Mouse (Mus musculus) midbrain, embryonic 14.5 days (tissue): ENCODE measurements at regions not wholly inside any gene's neighbourhood (a gene's known extent, or its start where the extent isn't known, plus 50 kb on each side); places are given as distances from the start of the nearest gene placed in this dataset.

ENCODE experiments used
- ATAC-seq: fragments of 200-750 bp; cut with Nextera tagmentation; 2 replicates; pipeline ENCODE4 v1.8.0; 2017; ENCODE audit warnings: moderate number of reproducible peaks, moderate library complexity; ENCODE audit not compliant: low FRiP score, low TSS enrichment
- DNase-seq: peaks from one replicate; pipeline ENCODE4 v3.0.0-alpha.2; 2015
- H3K27ac ChIP-seq: fragments of 300-500 bp; sonication (generic); replicated peaks from 2 replicates; pipeline ENCODE4 v1.5.1; 2014; ENCODE audit warnings: mild to moderate bottlenecking, low read depth, low read length, moderate library complexity
- H3K27me3 ChIP-seq: fragments of 300-500 bp; sonication (generic); 2 replicates; pipeline ENCODE4 v1.6.1; 2014; ENCODE audit warnings: low read length, control low read depth, mixed read lengths; ENCODE audit not compliant: control insufficient read depth, insufficient read depth
- H3K36me3 ChIP-seq: fragments of 300-500 bp; sonication (generic); 2 replicates; pipeline ENCODE4 v1.6.1; 2014; ENCODE audit warnings: low read length, control low read depth; ENCODE audit not compliant: control insufficient read depth, insufficient read depth
- H3K4me1 ChIP-seq: fragments of 300-500 bp; sonication (generic); 2 replicates; pipeline ENCODE4 v1.6.1; 2014; ENCODE audit warnings: mild to moderate bottlenecking, antibody characterized with exemption, low read length, control low read depth; ENCODE audit not compliant: control insufficient read depth, insufficient read depth
- H3K4me2 ChIP-seq: fragments of 300-500 bp; sonication (generic); 2 replicates; pipeline ENCODE4 v1.6.1; 2014; ENCODE audit warnings: mild to moderate bottlenecking, low read length, moderate library complexity
- H3K4me3 ChIP-seq: fragments of 300-500 bp; sonication (generic); replicated peaks from 2 replicates; pipeline ENCODE4 v1.5.1; 2014; ENCODE audit warnings: low read depth, low read length
- H3K9ac ChIP-seq: fragments of 300-500 bp; sonication (generic); replicated peaks from 2 replicates; pipeline ENCODE4 v1.6.1; 2014; ENCODE audit warnings: mild to moderate bottlenecking, low read length, moderate library complexity
- H3K9me3 ChIP-seq: fragments of 300-500 bp; sonication (generic); 2 replicates; pipeline ENCODE4 v1.6.1; 2016; ENCODE audit warnings: low read length, control low read depth, mixed read lengths; ENCODE audit not compliant: control insufficient read depth
- WGBS: fragments of 180-500 bp; shearing (Covaris S2); extraction: QIAGEN DNeasy Blood & Tissue Kit; methylation state at CpG from one replicate; pipeline ENCODE4 v1.1.7; 2014; 5-methylcytosine and 5-hydroxymethylcytosine counted together

DNA sequence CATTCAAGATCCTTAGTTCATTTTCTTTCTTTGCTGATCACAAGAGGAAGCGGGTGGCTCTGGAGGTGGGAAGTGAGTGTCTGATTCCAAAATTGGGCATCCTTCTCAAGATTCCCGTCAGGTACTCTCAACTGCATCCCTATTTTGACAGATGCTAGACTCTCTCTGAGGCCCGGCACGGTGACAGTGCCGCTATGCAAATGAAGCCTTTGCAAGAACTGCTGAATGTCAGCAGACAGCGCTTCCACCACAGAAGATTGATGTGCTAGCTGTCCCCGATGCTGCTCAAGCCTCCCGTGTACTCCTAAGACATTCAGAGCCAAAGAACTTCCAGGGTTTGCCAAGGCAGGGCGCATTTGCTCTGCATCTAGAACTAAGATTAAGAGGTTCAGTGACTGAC lies 50.9 kb upstream of the Cpne4 start:
- no peak overlapping the region for H3K9ac ChIP-seq
- H3K9me3 ChIP-seq: no peaks in the 10 kb centered on the region
- H3K4me3 ChIP-seq: no peak overlapping the region
- 82% methylated on average over 9 of the region's 9 CpGs for WGBS
- H3K27me3 ChIP-seq: no peaks in the 10 kb centered on the region
- DNase-seq: no peak
- no peak overlapping the region for H3K4me2 ChIP-seq
- H3K27ac ChIP-seq: no peak overlapping the region
- H3K36me3 ChIP-seq: no peaks in the 10 kb centered on the region
- no peaks in the 10 kb centered on the region for H3K4me1 ChIP-seq
- ATAC-seq: no peak

DNA sequence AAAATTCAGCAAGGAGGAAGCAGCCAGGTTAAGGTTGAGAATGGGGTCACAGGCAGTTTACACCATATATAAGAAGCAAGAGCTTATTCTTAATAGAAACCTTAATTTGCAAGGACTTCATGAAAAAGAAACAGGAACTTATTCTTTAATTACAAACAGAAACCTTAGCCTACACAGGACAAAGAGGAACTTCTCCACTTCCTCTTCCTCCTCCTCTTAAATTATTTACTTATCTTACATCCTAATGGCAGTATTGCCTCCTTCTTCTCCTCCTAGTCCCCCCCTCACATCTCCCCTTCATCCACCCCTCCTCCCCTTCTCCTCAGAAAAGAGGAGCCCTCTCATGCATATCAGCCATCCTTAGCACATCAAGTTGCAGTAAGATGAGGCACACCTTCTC lies 56.4 kb upstream of the Cpne4 start:
- Histone ChIP-seq H3K36me3 (no peaks in the 10 kb centered on the region), H3K4me1 (no peaks in the 10 kb centered on the region), H3K4me3 (no peak overlapping the region), H3K4me2 (no peak overlapping the region), H3K27me3 (no peaks in the 10 kb centered on the region), H3K9ac (no peak overlapping the region), H3K27ac (no peak overlapping the region), H3K9me3 (no peaks in the 10 kb centered on the region)
- DNase-seq (no peak), ATAC-seq (no peak)

DNA sequence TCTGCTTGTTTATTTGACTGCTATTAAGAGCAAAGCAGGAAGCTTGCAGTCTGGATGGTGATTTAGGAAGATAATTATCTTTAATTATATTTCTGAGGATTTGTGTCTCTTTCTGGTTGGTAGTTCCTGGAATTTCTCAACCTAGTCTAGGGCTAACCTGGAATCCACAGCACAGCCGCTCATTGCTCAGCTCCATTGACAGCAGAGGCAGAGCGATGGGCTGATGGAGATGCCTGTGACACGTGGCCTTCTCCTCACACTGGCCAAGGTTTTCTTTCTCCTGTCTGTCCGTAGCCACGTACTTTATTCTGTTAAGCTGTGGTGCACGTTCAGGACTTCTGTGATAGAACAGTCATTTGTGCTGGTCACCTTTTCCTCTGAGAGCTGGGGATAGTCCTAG lies 57.7 kb upstream of the Cpne4 start:
- no peak for DNase-seq
- Histone ChIP-seq H3K9me3 (no peaks in the 10 kb centered on the region), H3K36me3 (no peaks in the 10 kb centered on the region), H3K4me1 (no peaks in the 10 kb centered on the region), H3K27ac (no peak overlapping the region), H3K27me3 (no peaks in the 10 kb centered on the region), H3K9ac (no peak overlapping the region), H3K4me2 (no peak overlapping the region), H3K4me3 (no peak overlapping the region)
- no peak for ATAC-seq
- WGBS: 82% methylated on average over 6 of the region's 6 CpGs

DNA sequence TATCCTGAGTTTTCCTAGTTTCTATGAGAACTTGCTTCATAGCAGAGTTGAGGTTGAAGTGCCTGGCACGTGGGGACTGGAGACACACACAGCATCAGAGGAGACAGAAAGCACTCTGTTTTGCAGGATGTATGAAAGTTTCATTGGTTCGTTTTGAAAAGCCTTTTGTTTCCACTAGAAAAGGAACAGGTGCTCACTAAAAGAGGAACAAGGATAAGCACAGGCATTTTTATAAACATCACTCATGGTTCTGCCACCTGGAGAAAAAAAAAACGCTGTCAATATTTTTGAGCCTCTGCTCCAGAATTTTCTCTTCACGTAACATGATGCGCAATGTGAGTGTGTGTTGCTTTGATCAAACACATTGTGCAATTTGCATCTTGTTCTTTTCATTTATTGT lies 64.6 kb upstream of the Cpne4 start:
- no peak for ATAC-seq

DNA sequence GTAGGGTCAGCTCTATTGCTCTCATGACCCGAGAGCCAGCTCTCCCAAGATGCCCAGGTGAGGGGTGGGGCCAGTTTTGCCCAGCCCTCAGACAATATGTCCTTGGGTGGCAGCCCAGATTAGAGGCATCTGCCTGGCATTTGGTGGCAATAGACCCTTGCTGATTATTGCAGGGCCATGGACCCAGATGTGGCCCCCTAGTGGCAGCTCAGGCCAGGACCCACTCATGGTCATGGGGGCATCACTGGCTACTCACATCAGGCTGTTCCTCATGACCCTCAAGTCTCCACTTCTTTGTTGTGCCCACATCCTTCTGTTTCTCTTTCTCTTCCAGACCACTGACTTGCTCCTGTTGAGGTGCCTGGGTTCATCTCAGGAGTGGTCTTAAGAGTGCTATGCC lies 66.4 kb upstream of the Cpne4 start:
- Histone ChIP-seq H3K36me3 (no peaks in the 10 kb centered on the region), H3K4me1 (no peaks in the 10 kb centered on the region), H3K27ac (no peak overlapping the region), H3K9me3 (no peaks in the 10 kb centered on the region), H3K4me2 (no peak overlapping the region), H3K4me3 (no peak overlapping the region), H3K27me3 (no peaks in the 10 kb centered on the region), H3K9ac (no peak overlapping the region)
- no peak for DNase-seq
- ATAC-seq: no peak
- WGBS: 65% methylated on average over 1 of the region's 1 CpGs

More for the DNA sequence above, 64.6 kb upstream of the Cpne4 start:
- no peaks in the 10 kb centered on the region for H3K27me3 ChIP-seq
- no peak overlapping the region for H3K9ac ChIP-seq
- no peaks in the 10 kb centered on the region for H3K4me1 ChIP-seq
- H3K9me3 ChIP-seq: no peaks in the 10 kb centered on the region
- DNase-seq: no peak
- H3K4me2 ChIP-seq: no peak overlapping the region
- H3K27ac ChIP-seq: no peak overlapping the region
- 79% methylated on average over 5 of the region's 5 CpGs for WGBS
- H3K4me3 ChIP-seq: no peak overlapping the region
- H3K36me3 ChIP-seq: no peaks in the 10 kb centered on the region

DNA sequence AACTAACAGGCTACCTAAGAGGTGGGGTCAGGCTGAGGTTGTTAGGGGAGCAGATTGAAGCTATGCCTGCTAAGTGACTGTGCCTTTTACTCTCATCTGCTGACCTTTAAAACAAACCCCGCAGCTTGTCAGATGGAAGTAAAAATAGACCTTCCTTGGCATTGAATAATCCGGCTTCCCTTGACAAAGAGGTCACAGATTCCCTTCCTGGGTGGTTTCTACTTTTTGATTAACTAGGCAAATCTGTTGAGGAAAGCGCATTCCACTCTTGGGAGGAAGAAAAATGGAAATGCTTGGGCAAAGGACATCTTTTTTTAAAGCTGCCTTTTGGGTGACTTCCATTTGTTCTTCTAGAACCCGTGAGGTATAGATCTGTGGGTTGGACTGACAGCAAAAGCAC lies 72.3 kb upstream of the Cpne4 start:
- Histone ChIP-seq H3K4me3 (no peak overlapping the region), H3K36me3 (no peaks in the 10 kb centered on the region), H3K27me3 (no peaks in the 10 kb centered on the region), H3K4me2 (no peak overlapping the region), H3K4me1 (no peaks in the 10 kb centered on the region), H3K9ac (no peak overlapping the region), H3K9me3 (no peaks in the 10 kb centered on the region), H3K27ac (no peak overlapping the region)
- WGBS: 75% methylated on average over 4 of the region's 4 CpGs
- ATAC-seq (no peak), DNase-seq (no peak)

DNA sequence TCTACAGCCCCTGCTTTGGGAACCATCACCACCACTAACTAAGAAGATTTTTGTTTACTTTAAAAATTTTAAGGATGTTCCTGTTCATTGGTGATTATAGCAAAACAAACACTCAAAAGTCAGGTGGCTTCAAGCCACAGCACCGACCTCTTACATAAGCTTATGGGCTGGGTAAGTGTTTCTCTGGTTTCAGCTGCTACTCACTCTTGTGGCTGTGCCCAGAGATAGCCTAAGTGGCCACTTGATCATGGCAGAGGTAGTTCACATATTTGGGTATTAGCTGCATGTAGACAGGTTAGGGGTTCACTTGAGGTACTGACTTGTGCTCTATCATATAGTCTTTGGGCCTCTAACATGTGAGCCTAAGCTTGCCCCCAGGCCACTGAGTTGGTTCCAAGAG lies 79.8 kb upstream of the Cpne4 start:
- no peaks in the 10 kb centered on the region for H3K9me3 ChIP-seq
- no peaks in the 10 kb centered on the region for H3K27me3 ChIP-seq
- H3K9ac ChIP-seq: no peak overlapping the region
- 79% methylated on average over 1 of the region's 1 CpGs for WGBS
- H3K4me1 ChIP-seq: no peaks in the 10 kb centered on the region
- H3K27ac ChIP-seq: no peak overlapping the region
- DNase-seq (no peak), ATAC-seq (no peak)
- no peak overlapping the region for H3K4me2 ChIP-seq
- no peak overlapping the region for H3K4me3 ChIP-seq
- H3K36me3 ChIP-seq: no peaks in the 10 kb centered on the region

DNA sequence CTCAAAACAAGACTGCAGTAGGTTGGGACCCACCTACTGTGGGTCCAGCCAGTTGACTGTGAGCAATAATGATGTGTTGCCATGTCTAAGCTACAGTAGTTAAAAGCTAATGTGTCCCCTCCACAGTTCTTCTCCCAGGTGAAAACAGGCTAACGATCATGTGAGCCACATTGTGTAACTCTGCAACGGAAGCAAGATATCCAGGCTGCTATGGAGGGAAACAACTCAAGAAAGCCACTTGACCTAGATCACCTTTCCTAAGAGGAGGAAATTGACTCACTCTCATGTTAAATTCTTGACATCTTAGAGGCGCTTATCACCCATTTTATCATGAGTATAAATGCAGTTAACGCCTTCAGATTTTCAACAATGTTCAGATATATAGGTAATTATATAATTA lies 83.4 kb upstream of the Cpne4 start:
- Histone ChIP-seq H3K4me1 (no peaks in the 10 kb centered on the region), H3K27ac (no peak overlapping the region), H3K9me3 (no peaks in the 10 kb centered on the region), H3K36me3 (no peaks in the 10 kb centered on the region), H3K9ac (no peak overlapping the region), H3K4me2 (no peak overlapping the region), H3K27me3 (no peaks in the 10 kb centered on the region), H3K4me3 (no peak overlapping the region)
- ATAC-seq (no peak), DNase-seq (no peak)
- WGBS: 90% methylated on average over 4 of the region's 4 CpGs

DNA sequence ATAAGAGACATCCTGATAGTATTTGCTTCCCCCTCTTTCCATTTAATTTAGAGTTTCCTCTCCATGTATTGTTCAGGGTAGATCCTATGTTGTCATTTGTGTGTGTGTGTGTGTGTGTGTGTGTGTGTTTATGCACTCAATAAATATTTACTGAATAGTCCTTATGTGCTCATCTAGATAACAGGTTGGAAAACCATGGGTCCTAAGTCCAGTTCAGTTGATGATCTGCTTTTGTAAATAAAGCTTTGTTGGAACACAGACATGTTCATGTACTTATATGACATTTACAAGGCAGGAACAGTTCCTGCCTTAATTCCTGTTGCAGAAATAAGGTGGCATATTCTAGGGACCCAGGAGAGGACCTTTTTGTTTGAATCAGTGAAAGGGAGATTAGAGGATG lies 87.0 kb upstream of the Cpne4 start:
- Histone ChIP-seq H3K4me2 (no peak overlapping the region), H3K4me3 (no peak overlapping the region), H3K27me3 (no peaks in the 10 kb centered on the region), H3K9me3 (no peaks in the 10 kb centered on the region), H3K9ac (no peak overlapping the region), H3K4me1 (no peaks in the 10 kb centered on the region), H3K36me3 (no peaks in the 10 kb centered on the region), H3K27ac (no peak overlapping the region)
- ATAC-seq (no peak), DNase-seq (no peak)
